Mouse (Mus musculus) kidney, postnatal 25 days (tissue): Measurements from ENCODE around the gene Gm21970.
A peak's percentile ranks its signal among the peaks of the same experiment; 100 is the strongest.

Experiments used
- DNase-seq, 2 experiments: peaks; one replicate each; pipeline ENCODE4 v3.0.0; 2021; ENCODE audit warnings: mixed read lengths in 2 of 2

Gene Gm21970

GRCm38 (mm10) chr16:91443211-91443611 is 51.7 kb downstream of the Gm21970 start:
- DNase-seq = no peak

- DNase-seq = no peak
Observed at GRCm38 (mm10) chr16:91444847-91445246, 53.3 kb downstream of the Gm21970 start.

GRCm38 (mm10) chr16:91445566-91445965 is 54.0 kb downstream of the Gm21970 start:
- DNase-seq = no peak

- no peak for DNase-seq
Observed at GRCm38 (mm10) chr16:91446778-91447511, 55.4 kb downstream of the Gm21970 start.

- DNase-seq = peak; percentile 79 to 88
Observed at GRCm38 (mm10) chr16:91447512-91447900, 56.0 kb downstream of the Gm21970 start.

GRCm38 (mm10) chr16:91448088-91448487 is 56.6 kb downstream of the Gm21970 start:
- DNase-seq = no peak

GRCm38 (mm10) chr16:91448895-91449294 is 57.4 kb downstream of the Gm21970 start:
- DNase-seq = no peak

GRCm38 (mm10) chr16:91450137-91451064 is 58.9 kb downstream of the Gm21970 start:
- no peak for DNase-seq

- no peak for DNase-seq
Observed at GRCm38 (mm10) chr16:91451949-91452348, 60.4 kb downstream of the Gm21970 start.

GRCm38 (mm10) chr16:91452363-91452896 is 60.9 kb downstream of the Gm21970 start:
- peak; percentile 14 to 60 for DNase-seq

- DNase-seq = no peak
Observed at GRCm38 (mm10) chr16:91455868-91456267, 64.3 kb downstream of the Gm21970 start.

GRCm38 (mm10) chr16:91458301-91458746 is 66.8 kb downstream of the Gm21970 start:
- no peak for DNase-seq

- DNase-seq = peak; percentile 61
Observed at GRCm38 (mm10) chr16:91458976-91459375, 67.5 kb downstream of the Gm21970 start.

- no peak for DNase-seq
Observed at GRCm38 (mm10) chr16:91459396-91459795, 67.9 kb downstream of the Gm21970 start.

- peak in 1 of 2 experiments; percentile 39 for DNase-seq
Observed at GRCm38 (mm10) chr16:91459841-91460370, 68.4 kb downstream of the Gm21970 start.

- peak; percentile 37 to 71 for DNase-seq
Observed at GRCm38 (mm10) chr16:91461066-91461638, 69.6 kb downstream of the Gm21970 start.

GRCm38 (mm10) chr16:91461773-91462181 is 70.3 kb downstream of the Gm21970 start:
- peak; percentile 48 to 74 for DNase-seq

GRCm38 (mm10) chr16:91462644-91463043 is 71.1 kb downstream of the Gm21970 start:
- peak; percentile 62 to 92 for DNase-seq

- no peak for DNase-seq
Observed at GRCm38 (mm10) chr16:91463400-91463799, 71.9 kb downstream of the Gm21970 start.

GRCm38 (mm10) chr16:91463836-91464400 is 72.4 kb downstream of the Gm21970 start:
- DNase-seq = no peak

GRCm38 (mm10) chr16:91464594-91465504 is 73.3 kb downstream of the Gm21970 start:
- peak; percentile 91 to 95 for DNase-seq
